Mouse (Mus musculus): ENCODE measurements around the gene Tprgl.
A peak's percentile ranks its signal among the peaks of the same experiment; 100 is the strongest.

The Tprgl gene

DNA sequence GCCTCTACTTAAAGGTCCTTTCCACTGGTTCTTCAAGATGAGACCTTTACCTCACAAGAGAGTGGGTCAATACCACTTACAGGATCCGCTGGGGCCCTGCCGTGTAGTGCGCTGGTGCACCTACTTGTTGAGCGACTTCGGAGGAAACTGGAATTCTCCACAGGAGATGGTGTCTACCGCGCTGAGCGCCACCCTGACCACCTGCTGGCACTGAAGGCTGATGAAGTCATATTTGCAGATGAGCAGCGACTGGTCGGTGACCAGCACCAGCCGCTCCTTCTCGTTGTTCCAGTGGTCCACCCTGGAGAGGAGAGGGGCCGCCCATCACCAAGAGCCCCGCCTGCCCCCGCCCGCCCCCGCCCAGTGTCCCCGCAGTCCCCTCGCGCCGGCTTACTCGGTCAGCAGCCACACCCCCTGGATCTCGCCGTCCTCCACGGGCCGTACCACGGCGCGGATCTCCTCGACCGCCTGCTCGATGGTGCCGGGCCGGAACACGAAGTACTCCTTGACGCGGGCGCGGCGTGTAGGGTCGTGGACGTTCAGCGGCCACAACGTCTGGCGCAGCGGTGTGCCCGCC, 417 bp downstream of the Tprgl start:
- DNase-seq (ENCODE audit: low spot score in 2 of 2) = peak; percentile 38 to 61

DNA sequence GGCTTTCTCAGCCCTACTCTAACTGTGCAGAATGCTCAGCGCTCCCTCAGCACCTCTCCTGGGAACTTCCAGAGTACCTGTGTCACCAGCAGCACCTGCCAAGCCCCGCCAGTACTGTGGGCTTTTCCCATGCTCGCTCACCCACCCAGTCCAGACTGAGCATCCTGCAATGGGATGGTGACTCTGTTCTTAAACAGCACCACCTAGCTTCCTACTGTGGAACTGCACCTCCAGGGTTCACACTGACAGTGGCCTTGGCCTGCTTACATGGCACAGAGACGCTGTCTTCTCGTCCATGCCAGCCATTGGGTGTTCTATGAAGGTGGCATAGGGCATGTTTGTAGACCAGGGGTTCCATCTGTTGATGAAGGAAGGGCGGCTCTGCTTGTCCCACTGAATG, 1.5 kb downstream of the Tprgl start:
- peak; percentile 85 to 87 for DNase-seq (ENCODE audit: low spot score in 2 of 2)

DNA sequence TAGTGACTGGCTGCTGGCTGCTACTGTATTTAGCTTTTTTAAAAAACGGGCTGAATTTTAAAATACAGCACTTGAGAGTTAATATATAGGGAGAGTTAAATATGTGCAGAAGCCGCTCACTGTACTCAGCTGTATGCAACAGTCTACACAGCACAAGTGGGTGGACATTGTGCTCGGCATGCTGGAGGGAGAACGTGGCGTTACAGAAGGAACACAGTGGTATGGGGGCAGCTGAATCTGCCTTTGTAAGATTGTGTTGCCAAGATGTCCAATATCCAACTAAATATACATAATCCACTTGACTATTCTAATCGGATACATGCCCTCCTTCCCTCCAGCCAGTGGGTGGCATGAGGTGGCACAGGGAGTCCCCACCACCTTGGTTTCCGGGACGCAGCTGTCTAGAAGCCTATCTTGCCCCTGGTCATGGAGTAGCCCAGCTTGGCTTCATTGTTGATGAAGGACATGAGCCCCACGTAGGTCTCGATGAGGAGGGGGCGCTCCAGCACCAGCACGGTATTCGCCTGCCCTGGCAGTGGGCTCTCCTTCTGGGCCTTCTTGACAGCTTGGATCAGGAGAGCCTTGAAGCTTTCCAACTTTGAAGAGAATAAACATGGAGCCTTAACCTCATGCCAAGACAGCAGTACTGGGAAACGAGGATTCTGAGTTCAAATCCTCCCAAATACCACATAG, 2.4 kb downstream of the Tprgl start:
- peak in 1 of 2 experiments; percentile 39 for DNase-seq (ENCODE audit: low spot score in 2 of 2)

DNA sequence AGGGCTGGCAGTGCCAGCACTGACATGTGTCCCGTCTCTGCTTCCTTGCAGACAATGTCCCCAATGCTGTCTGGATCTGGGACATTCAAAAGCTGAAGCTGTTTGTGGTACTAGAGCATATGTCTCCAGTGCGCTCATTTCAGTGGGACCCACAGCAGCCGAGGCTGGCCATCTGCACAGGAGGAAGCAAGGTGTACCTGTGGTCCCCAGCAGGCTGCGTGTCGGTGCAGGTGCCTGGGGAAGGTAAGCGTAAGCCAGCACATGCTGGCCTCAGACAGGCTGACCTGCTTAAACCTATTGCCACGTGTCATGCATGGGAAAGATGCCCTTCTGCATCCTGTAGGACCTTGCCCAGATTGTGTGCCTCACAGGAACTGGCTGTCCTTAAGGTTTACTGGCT, 4.4 kb downstream of the Tprgl start:
- DNase-seq (ENCODE audit: low spot score in 2 of 2) = no peak

DNA sequence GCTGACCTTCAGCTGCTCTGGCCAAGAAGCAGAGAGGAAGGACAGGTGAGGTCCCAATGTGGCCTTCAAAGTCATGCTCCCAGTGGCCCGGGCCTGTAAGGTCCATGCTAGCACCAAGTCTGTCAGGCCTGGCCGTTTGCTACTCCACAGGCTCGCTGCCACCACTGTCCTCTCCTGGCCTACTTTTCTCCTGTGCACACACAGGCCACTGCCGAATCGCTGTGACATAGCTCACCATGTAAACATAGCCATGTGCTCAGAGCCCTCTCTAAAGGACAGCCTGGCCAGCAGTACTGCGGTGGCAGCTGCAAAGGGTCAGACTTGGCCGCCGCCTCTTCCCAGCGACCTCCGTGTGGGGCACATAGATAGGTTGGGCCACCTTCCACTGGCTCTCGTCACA, 6.4 kb downstream of the Tprgl start:
- DNase-seq (ENCODE audit: low spot score in 2 of 2) = no peak

DNA sequence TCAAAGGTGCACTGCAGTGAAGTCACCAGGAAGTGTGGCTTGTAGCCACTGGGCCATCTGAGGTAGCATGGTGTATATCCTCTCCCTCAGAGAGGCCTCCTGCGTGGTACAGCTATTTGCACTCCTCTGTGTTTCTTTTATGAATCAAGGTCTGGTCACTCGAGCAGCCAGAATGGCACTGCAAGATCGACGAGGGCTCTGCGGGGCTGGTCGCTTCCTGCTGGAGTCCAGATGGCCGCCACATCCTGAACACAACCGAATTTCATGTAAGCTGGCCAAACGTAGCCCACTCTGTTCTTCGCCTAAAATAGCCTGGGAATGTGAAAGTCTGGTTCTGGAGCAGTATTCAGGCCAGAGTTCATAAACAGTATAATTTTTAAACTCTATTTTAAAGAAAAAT, 14.1 kb downstream of the Tprgl start:
- no peak for DNase-seq (ENCODE audit: low spot score in 2 of 2)

DNA sequence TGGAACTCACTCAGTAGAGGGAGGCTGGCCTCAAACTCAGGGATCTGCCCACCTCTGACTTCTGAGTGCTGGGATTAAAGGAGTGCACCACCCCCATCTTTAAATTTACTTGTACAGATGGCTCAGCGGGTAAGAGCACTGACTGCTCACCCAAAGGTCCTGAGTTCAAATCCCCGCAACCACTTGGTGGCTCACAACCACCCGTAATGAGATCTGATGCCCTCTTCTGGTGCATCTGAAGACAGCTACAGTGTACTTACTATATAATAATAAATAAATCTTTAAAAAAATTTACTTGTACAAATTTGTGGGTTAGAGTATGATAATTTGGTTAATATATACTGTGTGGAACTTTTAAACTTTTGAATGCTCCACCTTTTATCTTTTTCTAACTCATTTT, 15.8 kb downstream of the Tprgl start:
- DNase-seq (ENCODE audit: low spot score in 2 of 2) = no peak

DNA sequence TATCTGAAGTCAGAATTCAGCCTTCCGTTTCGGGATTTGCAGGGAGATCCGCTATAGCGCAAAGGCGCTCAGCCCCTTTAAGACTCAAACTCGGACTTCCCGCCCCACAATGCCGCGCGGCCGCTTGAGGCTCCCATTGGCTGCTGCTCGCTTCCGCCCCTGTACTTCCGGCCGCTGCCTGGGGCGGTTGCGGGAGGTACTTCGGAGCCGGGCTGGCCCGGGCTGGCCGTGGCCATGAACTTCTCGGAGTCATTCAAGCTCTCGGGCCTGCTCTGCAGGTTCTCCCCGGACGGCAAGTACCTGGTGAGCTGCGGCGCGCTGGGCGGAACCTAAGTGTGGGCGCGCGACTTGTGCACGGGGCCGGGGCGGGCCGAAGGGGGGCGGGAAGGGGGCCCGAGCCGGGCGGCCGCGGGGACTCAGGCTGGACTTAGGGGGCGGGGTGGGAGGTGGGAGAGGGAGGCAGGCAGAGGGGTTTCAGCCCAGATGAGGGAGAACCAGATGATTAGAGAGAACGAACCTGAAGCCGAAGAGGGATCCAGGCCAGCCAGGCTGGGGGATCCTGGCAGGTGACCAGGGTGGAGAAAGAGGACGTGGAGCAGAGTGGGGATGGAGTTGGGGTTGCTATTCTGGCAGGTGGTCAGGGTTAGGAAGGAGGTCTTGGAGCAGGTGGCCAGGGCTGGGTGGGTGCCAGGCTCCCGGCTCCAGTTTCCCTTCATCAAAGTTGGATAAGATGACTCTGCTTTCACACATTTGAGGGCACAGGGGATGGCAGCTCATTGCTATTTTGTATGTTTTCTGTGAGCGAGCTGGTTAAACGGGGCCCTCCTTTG, 18.0 kb downstream of the Tprgl start, which contains the start of gene Wrap73:
Gene Wrap73, plus strand, starts transcription at position 162 of the 830 bp plus-strand sequence.
- DNase-seq (ENCODE audit: low spot score in 2 of 2) = peak; percentile 88 to 89

DNA sequence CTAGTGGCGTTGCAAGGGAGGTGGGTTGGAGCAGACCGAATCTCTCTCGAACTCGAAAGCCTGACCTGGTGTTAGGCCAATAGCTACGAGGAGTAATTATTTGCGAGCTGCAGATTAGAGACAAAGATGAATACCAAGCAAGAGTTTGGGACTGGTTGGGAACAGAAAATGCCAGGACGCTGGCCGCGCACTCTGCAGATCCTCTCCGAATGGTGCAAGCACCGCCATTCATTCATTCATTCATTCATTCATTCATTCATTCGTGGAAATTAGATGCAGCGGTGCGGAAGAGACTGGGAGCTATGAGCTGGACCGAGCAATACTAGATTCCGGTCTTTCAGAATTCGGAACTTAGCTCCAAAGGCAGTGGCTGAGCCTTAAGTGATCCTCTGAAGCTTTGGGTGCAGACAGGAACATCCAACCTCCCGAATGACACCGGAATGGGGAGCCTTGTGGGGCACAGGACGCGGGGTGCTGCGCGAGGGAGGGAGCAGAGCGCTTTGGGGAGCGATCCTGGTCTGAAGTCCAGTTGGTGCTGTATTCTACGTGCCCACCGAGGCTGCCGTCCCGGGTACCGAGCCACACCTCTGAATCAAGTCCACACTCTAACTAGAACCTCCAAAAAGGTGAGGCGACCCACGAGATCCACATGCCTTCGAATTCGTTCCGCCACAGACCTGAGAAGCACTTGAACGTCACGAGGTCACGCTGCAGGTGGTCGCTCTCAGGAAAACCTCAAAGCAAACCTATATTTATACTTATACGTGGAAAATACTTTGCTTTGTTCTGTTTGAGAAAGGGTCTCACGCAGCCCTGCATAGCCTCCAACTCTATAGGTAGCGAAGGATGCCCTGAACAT, 19.2 kb downstream of the Tprgl start:
- DNase-seq (ENCODE audit: low spot score in 2 of 2) = no peak

DNA sequence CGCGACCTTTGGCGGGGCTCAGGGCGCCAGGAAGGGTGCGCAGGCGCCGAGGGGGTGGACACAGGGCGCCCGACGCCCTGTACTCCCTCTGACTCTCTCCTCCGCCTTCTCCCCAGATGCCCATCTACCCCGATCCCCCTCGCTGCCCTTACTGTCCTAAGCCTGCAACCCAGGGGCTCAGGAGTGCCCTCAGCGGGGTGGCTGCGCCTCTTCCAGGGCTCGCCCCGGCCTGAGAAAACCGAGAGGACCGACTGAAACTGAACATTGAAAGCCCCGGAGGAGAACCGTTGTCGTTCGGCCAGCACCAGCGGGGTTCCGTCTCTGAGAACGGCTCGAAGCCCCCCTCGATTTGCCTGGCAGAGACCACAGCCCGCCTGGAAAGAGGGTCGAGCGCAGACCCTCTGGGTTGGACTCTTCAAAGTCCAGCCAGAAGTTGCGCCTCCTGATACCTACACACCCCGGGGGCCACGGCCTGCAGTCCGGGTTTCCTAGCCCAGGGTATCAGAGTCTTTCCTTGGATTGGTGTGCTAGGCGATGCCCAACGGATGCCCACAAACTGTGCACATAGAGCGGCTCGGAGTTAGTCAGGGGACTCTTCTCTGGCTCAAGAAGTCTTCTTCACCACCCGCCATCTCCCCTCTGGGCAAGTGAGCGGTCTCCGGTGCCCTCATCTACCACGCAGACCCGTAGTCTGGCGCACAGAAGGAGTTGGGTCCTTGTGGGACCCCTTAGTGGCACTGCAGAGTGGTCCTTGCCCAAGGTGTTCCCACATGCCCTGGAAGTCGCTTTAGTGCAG, 20.1 kb downstream of the Tprgl start:
- DNase-seq (ENCODE audit: low spot score in 2 of 2) = no peak

DNA sequence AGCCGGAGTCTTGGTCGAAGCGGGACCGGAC, 20.5 kb downstream of the Tprgl start, which contains the start of gene Trp73:
Gene Trp73, minus strand, starts transcription at position 27 of the 31 bp plus-strand sequence.
- no peak for DNase-seq (ENCODE audit: low spot score in 2 of 2)

DNA sequence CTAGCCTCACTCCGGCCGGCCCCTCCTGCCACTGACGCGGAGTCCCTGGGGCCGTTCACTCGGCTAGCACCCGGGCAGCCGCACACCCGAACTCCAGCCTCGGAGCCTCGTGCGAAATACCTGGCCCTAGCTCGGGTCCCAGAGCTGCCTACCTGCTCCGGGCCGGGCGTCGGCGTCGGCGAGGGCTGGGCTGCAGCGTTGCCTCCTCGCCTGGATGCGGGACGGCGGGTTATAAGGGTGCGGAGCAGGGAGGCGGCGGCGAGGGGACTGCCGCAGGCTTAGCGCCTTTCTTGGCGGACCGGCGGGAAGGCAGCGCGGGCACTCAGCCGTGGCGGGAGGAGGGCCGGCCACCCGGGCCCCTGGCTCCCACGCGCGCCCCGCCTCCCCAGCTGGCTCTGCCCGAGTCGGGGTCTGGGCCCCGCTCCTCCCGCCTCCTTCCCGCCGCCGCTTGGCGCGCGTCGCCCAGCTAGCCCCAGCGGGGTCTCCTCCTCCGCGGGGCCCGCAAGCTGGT, 20.7 kb downstream of the Tprgl start:
- DNase-seq (ENCODE audit: low spot score in 2 of 2) = no peak

DNA sequence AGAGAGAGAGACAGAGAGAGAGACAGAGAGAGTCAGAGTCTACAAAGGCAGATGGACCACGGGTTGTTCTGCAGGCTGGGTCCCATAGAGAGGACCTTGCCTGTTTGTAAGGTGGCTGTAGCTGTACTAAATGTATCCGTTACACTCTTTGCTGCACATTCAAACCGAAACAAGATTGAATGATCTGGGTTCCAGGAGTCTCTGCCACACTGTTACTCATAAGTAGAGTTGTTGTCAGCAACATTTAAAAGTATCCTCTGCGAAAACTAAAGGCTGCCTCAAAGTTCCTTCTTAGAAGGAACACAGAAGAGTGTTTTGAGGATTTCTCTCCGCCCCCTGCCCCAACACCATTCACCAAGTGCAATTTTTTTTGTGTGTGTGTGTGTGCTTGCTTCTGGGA, 23.3 kb downstream of the Tprgl start:
- no peak for DNase-seq (ENCODE audit: low spot score in 2 of 2)

DNA sequence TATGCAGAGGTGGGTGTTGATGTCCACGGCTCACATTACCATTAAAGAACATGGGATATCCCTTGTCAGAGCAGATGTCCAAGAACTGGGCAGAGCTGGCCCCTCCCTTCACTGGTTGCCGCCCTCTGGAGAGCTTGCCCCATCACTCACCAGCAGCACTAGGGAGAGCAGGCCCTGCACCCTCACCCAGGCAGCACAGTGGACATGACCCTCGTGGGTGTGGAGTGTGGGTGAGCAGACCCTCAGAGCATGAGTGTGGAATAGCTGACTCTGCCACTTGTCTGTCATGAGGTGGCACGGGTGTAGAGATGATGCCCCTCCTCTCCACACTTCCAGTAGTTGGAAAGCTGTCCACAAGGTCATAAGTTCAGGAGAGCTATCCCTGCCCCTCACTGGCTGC, 25.7 kb downstream of the Tprgl start:
- no peak for DNase-seq (ENCODE audit: low spot score in 2 of 2)

DNA sequence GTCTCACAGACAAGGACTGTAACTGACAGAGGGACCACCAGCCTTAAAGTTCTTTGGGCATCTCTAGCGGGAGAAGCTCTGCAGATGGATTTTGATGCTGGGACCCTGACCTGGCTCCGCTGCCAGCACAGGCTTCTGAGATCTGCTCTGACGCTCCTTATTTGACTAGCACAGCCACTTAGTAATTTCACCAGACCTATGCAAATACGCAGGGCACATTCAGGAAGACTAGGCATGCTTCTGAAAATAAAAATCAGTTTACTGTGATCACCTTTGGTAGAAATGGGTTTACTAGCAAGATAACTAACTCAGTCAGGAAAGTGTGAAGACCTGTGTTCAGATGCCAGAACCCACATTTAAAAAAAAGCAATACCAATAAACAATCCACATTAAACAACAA, 28.6 kb downstream of the Tprgl start:
- no peak for DNase-seq (ENCODE audit: low spot score in 2 of 2)

DNA sequence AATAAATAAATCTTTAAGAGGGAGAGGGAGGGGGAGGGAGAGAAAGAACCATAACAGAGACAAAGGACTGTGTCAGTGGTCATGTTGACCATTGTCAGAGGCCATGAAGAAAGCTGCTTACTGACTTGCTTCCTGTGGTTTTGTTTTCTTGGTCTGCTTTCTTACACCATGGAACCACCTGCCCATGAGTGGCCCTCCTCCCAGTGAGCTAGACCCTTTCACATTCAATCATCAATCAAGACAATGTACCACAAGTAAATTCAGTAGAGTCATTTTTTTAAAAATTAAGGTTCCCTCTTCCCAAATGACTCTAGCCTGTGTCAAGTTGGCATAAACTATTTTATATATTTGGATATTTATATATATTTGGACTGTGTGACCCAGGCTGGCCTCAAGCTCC, 30.5 kb downstream of the Tprgl start:
- DNase-seq (ENCODE audit: low spot score in 2 of 2) = no peak

DNA sequence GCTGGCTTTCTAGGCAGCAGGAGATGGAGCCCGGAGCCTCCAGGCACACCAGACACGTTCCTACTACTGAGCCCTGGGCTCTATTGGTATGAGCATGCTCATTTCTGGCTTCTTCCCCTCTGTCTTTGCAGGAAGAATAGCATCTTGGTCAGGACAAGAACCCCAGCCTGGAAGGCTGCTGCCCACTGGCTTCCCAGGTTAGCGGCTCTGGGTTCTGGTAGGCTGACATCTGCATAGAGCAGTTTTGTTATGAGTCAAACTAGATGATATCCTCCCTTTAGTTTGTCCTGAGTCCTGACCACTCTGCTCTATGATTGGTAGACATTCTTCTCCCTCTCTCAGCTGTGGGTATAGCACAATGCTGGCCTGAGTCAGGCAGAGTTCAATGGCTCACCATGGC, 33.2 kb downstream of the Tprgl start:
- DNase-seq (ENCODE audit: low spot score in 2 of 2) = no peak

DNA sequence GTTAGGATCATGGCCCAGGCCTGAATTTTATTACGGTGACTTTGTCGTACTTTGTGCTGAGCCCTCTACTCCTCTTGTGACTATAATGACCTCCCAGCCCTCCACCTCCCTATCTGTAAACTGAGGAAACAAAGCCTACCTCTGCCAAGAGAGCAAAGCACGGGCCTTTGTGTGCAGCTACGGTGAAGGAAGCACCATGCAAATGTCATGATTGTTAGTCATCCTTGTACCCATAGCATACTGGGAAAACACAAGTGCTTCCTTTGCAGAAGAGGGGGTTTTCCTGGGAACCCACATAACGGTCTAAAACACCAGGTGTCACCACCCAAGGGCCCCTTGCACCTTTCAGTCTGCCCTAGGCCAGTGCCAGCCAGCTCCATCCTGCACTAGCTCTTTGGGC, 35.3 kb downstream of the Tprgl start:
- DNase-seq (ENCODE audit: low spot score in 2 of 2) = no peak

DNA sequence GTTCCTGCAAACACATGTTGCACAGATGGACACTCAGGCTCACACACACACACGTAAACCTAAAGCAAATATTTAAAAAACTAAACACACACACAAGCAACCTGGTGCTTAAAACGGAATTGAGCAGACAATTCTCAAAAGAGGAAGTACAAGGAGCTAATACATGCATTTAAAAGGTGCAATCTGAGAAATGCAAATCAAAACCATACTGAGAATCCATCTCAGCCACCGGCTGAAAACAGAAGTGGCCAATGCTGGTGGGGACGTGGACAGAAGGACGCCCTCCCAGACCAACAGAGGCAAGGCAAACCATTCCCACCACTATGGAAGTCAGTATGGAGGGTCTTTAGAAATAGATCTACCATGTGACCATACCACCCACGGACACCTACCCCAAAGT, 36.9 kb downstream of the Tprgl start:
- no peak for DNase-seq (ENCODE audit: low spot score in 2 of 2)

DNA sequence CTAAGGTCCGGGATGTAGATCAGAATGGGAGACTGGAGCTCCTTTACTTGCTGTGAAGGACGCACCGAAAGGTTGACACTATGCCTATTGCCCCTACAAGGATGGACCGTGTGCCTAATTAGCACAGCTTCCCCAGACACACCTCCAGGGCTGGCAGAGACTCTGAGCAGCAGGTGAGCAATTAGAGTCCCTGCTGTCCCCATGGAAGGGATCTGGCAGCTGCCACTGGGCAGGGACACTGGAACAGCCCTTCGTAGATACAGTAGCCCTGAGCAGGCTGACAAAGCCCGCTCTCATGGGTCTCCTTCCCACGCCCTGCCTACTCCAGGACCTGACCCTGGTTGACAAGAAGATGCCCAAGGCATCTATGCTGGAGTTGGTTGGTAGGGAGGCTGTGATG, 38.1 kb downstream of the Tprgl start:
- DNase-seq (ENCODE audit: low spot score in 2 of 2) = no peak

DNA sequence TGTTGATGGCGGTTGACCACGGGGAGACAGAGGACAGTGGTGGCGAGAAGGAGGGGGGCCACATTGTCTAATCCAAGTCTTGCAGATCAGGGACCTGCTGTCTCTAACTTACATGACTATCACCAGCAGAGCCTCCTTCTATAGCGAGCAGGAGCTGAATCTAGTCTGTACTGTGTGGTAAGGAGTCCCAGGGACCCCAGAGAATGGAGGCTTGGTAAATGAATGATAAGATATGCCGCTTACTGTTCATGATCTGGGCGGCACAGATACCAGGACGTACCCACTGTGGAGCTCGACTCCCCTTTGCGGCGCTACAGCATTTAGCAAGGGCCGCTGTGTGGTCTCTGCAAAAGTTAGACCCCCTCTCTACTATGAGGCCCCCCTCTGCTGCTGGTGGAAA, 38.7 kb downstream of the Tprgl start:
- DNase-seq (ENCODE audit: low spot score in 2 of 2) = no peak

DNA sequence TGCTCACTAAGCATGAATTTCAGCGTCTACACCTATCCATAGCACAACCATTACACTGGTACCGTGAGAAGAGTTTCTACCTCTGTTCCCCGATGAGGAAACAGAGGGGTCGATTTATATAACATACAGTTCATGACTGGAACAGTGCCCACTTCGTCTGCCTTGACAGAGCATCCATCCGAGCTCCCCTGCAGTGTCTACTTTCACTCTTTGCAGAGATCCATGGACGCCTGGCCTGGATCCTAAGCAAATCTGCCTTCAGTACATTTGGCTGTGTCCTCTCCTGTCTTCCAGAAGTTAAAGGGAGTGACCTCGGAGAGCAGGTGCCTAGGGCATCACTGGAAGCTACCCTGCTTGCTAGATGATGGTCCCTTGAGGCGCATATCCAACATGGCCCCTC, 41.3 kb downstream of the Tprgl start:
- DNase-seq (ENCODE audit: low spot score in 2 of 2) = no peak

All from right cerebral cortex, adult 2 months (tissue).